Mouse (Mus musculus) thymus, postnatal 4 days (tissue): ENCODE results near the gene Gja4.
A peak's percentile ranks its signal among the peaks of the same experiment; 100 is the strongest.

Experiments used
- DNase-seq: peaks from one replicate; pipeline ENCODE4 v3.0.0; 2021

The Gja4 gene

GRCm38 (mm10) chr4:127313861-127314260, at the start of gene Gja4:
Gene Gja4 (minus strand): TSS chr4:127314039.
- peak; percentile 74 for DNase-seq

- DNase-seq = peak; percentile 30
These were observed 49.5 kb upstream of the Gja4 start for GRCm38 (mm10) chr4:127363331-127363730.

GRCm38 (mm10) chr4:127362520-127362919, 48.7 kb upstream of the Gja4 start:
- no peak for DNase-seq

GRCm38 (mm10) chr4:127358018-127358417, 44.2 kb upstream of the Gja4 start, which contains the start of gene Gjb5:
Gene Gjb5 (minus strand): TSS chr4:127358181.
- no peak for DNase-seq

GRCm38 (mm10) chr4:127354506-127355485, 41.0 kb upstream of the Gja4 start:
- DNase-seq = no peak

- DNase-seq = no peak
These were observed 40.2 kb upstream of the Gja4 start, which contains the start of gene Gjb4 for GRCm38 (mm10) chr4:127353951-127354438. Gene Gjb4 (minus strand): TSS chr4:127354081.

GRCm38 (mm10) chr4:127352594-127352993, 38.8 kb upstream of the Gja4 start:
- DNase-seq = no peak

GRCm38 (mm10) chr4:127349560-127350300, 35.9 kb upstream of the Gja4 start:
- DNase-seq = no peak

- no peak for DNase-seq
These were observed 31.2 kb upstream of the Gja4 start for GRCm38 (mm10) chr4:127345000-127345399.

- no peak for DNase-seq
These were observed 27.5 kb upstream of the Gja4 start for GRCm38 (mm10) chr4:127341372-127341771.

- DNase-seq = no peak
These were observed 23.8 kb upstream of the Gja4 start for GRCm38 (mm10) chr4:127337668-127338067.

- DNase-seq = no peak
These were observed 21.1 kb upstream of the Gja4 start for GRCm38 (mm10) chr4:127334870-127335504.

- DNase-seq = no peak
These were observed 17.3 kb upstream of the Gja4 start for GRCm38 (mm10) chr4:127331171-127331570.

GRCm38 (mm10) chr4:127330181-127331100, 16.6 kb upstream of the Gja4 start, which contains the start of gene Gjb3:
Gene Gjb3 (minus strand): TSS chr4:127330844.
- DNase-seq = no peak

- no peak for DNase-seq
These were observed 15.9 kb upstream of the Gja4 start for GRCm38 (mm10) chr4:127329751-127330150.

- DNase-seq = no peak
These were observed 15.2 kb upstream of the Gja4 start for GRCm38 (mm10) chr4:127329046-127329445.

- no peak for DNase-seq
These were observed 14.5 kb upstream of the Gja4 start for GRCm38 (mm10) chr4:127328378-127328777.

GRCm38 (mm10) chr4:127327749-127328148, 13.9 kb upstream of the Gja4 start:
- no peak for DNase-seq

- DNase-seq = no peak
These were observed 13.4 kb upstream of the Gja4 start for GRCm38 (mm10) chr4:127327258-127327657.

GRCm38 (mm10) chr4:127325276-127325675, 11.4 kb upstream of the Gja4 start:
- DNase-seq = no peak

- DNase-seq = peak; percentile 84
These were observed 10.9 kb upstream of the Gja4 start for GRCm38 (mm10) chr4:127324759-127325158.

GRCm38 (mm10) chr4:127324296-127324695, 10.5 kb upstream of the Gja4 start:
- no peak for DNase-seq
